Mouse (Mus musculus) cortical plate, adult 2 months (tissue): ENCODE measurements around the gene Tmem37.

Source experiments
- CTCF ChIP-seq: fragments of 200-500 bp; IDR thresholded peaks from 2 replicates; pipeline ENCODE4 v1.5.1; 2011; ENCODE audit warnings: mild to moderate bottlenecking, control low read depth, low read length; ENCODE audit not compliant: insufficient read depth; ENCODE audit errors: extremely low read depth
- POLR2A ChIP-seq: fragments of 200-500 bp; IDR thresholded peaks from 2 replicates; pipeline ENCODE4 v1.6.1; 2011; ENCODE audit warnings: mild to moderate bottlenecking, low read length, control low read depth; ENCODE audit not compliant: insufficient read depth; ENCODE audit errors: extremely low read depth

DNA sequence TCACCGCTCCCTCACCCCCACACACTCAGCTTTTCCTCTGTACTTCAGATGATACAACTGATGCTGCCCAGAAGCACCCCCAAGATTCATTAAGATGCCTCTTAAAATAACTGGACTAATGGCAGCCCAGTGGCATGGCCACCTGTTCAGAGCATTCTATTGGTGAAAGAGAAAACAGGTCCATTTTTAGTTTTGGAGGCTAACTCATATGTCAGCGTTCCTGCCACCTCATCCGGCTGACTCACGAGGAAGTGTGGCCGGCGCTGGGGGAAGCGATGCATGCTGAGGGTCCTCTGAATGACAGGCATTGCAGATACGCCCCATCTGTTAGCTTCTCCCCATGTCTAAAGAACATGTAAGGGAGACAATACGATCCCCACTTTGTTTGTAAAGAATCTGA is 35.3 kb downstream of the Tmem37 start:
- TF ChIP-seq POLR2A = no peak
- no peak for TF ChIP-seq CTCF
